Mouse (Mus musculus) cortical plate, adult 2 months (tissue): ENCODE data around the gene Fam204a. TPM values are rescaled to one million over a fixed set of nuclear protein-coding genes. Genes with fewer than 3 reads are reported as not detected.

Experiments
- H3K27ac ChIP-seq: fragments of 200-500 bp; 2 replicates; pipeline ENCODE4 v1.5.1; 2012; ENCODE audit warnings: low read length, control low read depth, inconsistent platforms; ENCODE audit not compliant: insufficient read depth
- H3K4me1 ChIP-seq: fragments of 200-500 bp; 2 replicates; pipeline ENCODE4 v1.6.1; 2011; ENCODE audit warnings: low read length; ENCODE audit not compliant: control insufficient read depth, insufficient read depth
- H3K4me3 ChIP-seq: fragments of 200-500 bp; 2 replicates; pipeline ENCODE4 v1.5.1; 2011; ENCODE audit warnings: mild to moderate bottlenecking, low read length, control low read depth; ENCODE audit not compliant: insufficient read depth
- CTCF ChIP-seq: fragments of 200-500 bp; IDR thresholded peaks from 2 replicates; pipeline ENCODE4 v1.5.1; 2011; ENCODE audit warnings: mild to moderate bottlenecking, control low read depth, low read length; ENCODE audit not compliant: insufficient read depth; ENCODE audit errors: extremely low read depth
- POLR2A ChIP-seq: fragments of 200-500 bp; IDR thresholded peaks from 2 replicates; pipeline ENCODE4 v1.6.1; 2011; ENCODE audit warnings: mild to moderate bottlenecking, low read length, control low read depth; ENCODE audit not compliant: insufficient read depth; ENCODE audit errors: extremely low read depth
- polyA plus RNA-seq: library from polyadenylated mRNA; depleted of rRNA; stranded (reverse); fragments of >200 nt; gene quantifications from 2 replicates; pipeline ENCODE4 v1.2.3, GENCODE M21; 2012

Gene Fam204a
- polyA plus RNA-seq, 1 experiment: 20.8 TPM

GRCm38 (mm10) chr19:60226845-60227235 is 339 bp upstream of the Fam204a start:
- peak overlapping the region; percentile 65; the same call in 1 of the 2 replicates for H3K4me3 ChIP-seq
- TF ChIP-seq POLR2A (no peak), CTCF (no peak)
- no peaks in the 10 kb centered on the region for H3K4me1 ChIP-seq
- no peak overlapping the region for H3K27ac ChIP-seq

- H3K4me1 ChIP-seq: no peaks in the 10 kb centered on the region
- TF ChIP-seq POLR2A: no peak
- TF ChIP-seq CTCF: no peak
- H3K4me3 ChIP-seq: no peak overlapping the region
- no peak overlapping the region for H3K27ac ChIP-seq
These were observed 7.1 kb downstream of the Fam204a start for GRCm38 (mm10) chr19:60219395-60219794.

- H3K4me1 ChIP-seq: no peaks in the 10 kb centered on the region
- TF ChIP-seq POLR2A (no peak), CTCF (no peak)
These were observed 8.5 kb downstream of the Fam204a start for GRCm38 (mm10) chr19:60217985-60218384.

GRCm38 (mm10) chr19:60208173-60208572 is 18.3 kb downstream of the Fam204a start:
- no peak overlapping the region for H3K27ac ChIP-seq
- no peak overlapping the region for H3K4me3 ChIP-seq
- H3K4me1 ChIP-seq: no peaks in the 10 kb centered on the region
- no peak for TF ChIP-seq CTCF
- TF ChIP-seq POLR2A: no peak

More at GRCm38 (mm10) chr19:60217985-60218384, 8.5 kb downstream of the Fam204a start:
- H3K27ac ChIP-seq: no peak overlapping the region
- H3K4me3 ChIP-seq: no peak overlapping the region

- H3K4me1 ChIP-seq: no peaks in the 10 kb centered on the region
- TF ChIP-seq CTCF (no peak), POLR2A (no peak)
- H3K4me3 ChIP-seq: no peak overlapping the region
- H3K27ac ChIP-seq: no peak overlapping the region
These were observed 22.3 kb downstream of the Fam204a start for GRCm38 (mm10) chr19:60204176-60204575.

GRCm38 (mm10) chr19:60200294-60200693 is 26.2 kb downstream of the Fam204a start:
- Histone ChIP-seq H3K4me3 (no peak overlapping the region), H3K27ac (no peak overlapping the region), H3K4me1 (no peaks in the 10 kb centered on the region)
- TF ChIP-seq POLR2A (no peak), CTCF (no peak)

GRCm38 (mm10) chr19:60199152-60199551 is 27.3 kb downstream of the Fam204a start:
- no peak overlapping the region for H3K27ac ChIP-seq
- TF ChIP-seq CTCF: no peak
- no peak for TF ChIP-seq POLR2A
- no peaks in the 10 kb centered on the region for H3K4me1 ChIP-seq

GRCm38 (mm10) chr19:60192790-60193189 is 33.7 kb downstream of the Fam204a start:
- Histone ChIP-seq H3K4me1 (no peaks in the 10 kb centered on the region), H3K4me3 (no peak overlapping the region), H3K27ac (no peak overlapping the region)
- no peak for TF ChIP-seq CTCF
- no peak for TF ChIP-seq POLR2A

More at GRCm38 (mm10) chr19:60199152-60199551, 27.3 kb downstream of the Fam204a start:
- H3K4me3 ChIP-seq: no peak overlapping the region

- TF ChIP-seq POLR2A: no peak
- TF ChIP-seq CTCF: no peak
These were observed 37.3 kb downstream of the Fam204a start for GRCm38 (mm10) chr19:60189206-60189605.

GRCm38 (mm10) chr19:60182901-60183300 is 43.6 kb downstream of the Fam204a start:
- H3K4me1 ChIP-seq: no peaks in the 10 kb centered on the region
- TF ChIP-seq POLR2A: no peak
- no peak for TF ChIP-seq CTCF
- H3K27ac ChIP-seq: no peak overlapping the region
- H3K4me3 ChIP-seq: no peak overlapping the region

More at GRCm38 (mm10) chr19:60189206-60189605, 37.3 kb downstream of the Fam204a start:
- Histone ChIP-seq H3K4me1 (no peaks in the 10 kb centered on the region), H3K27ac (no peak overlapping the region), H3K4me3 (no peak overlapping the region)

- H3K27ac ChIP-seq: no peak overlapping the region
- H3K4me1 ChIP-seq: no peaks in the 10 kb centered on the region
- TF ChIP-seq POLR2A (no peak), CTCF (no peak)
- H3K4me3 ChIP-seq: no peak overlapping the region
These were observed 44.3 kb downstream of the Fam204a start for GRCm38 (mm10) chr19:60182171-60182570.
